Mouse (Mus musculus) thymus, adult 2 months (tissue): ENCODE measurements around the gene Zcwpw1.

Experiments
- CTCF ChIP-seq: fragments of 200-500 bp; IDR thresholded peaks from 2 replicates; pipeline ENCODE4 v1.5.1; 2012; ENCODE audit warnings: mild to moderate bottlenecking, control low read depth, low read length, moderate library complexity, borderline replicate concordance; ENCODE audit not compliant: control insufficient read depth, poor library complexity, insufficient read depth; ENCODE audit errors: extremely low read depth
- POLR2A ChIP-seq: fragments of 200-500 bp; IDR thresholded peaks from 2 replicates; pipeline ENCODE4 v1.6.1; 2012; ENCODE audit warnings: mild to moderate bottlenecking, low read length, control low read depth, moderate library complexity; ENCODE audit not compliant: control insufficient read depth, poor library complexity, insufficient read depth; ENCODE audit errors: extremely low read depth

DNA sequence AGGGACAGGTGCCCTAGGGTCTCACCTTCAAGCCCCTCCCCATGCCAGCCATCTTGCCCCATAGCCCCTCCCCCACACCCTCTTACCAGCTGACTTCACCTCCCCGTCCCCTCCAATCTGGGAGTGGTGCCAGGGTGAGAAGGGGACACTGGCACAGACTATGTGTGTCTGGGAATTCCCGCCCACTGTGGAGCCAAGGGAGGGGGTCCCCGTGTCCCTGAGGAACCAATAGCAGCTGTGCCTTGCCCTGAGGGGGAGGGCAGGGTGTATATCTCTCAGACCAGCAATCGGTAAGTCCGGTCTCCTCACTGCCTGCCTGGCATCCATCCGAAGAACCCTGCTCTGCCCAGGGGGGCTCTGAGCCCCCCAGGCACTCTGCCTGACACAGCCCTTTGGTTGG is 29.7 kb upstream of the Zcwpw1 start:
- TF ChIP-seq CTCF, result no peak
- no peak for TF ChIP-seq POLR2A
